Mouse (Mus musculus) olfactory bulb, adult 2 months (tissue): ENCODE results near the gene 2610301B20Rik.

Experiments
- CTCF ChIP-seq: fragments of 200-500 bp; IDR thresholded peaks from 2 replicates; pipeline ENCODE4 v1.5.1; 2012; ENCODE audit warnings: low read depth, mild to moderate bottlenecking, low read length, moderate library complexity; ENCODE audit not compliant: insufficient read depth
- POLR2A ChIP-seq: fragments of 200-500 bp; IDR thresholded peaks from 2 replicates; pipeline ENCODE4 v1.6.1; 2012; ENCODE audit warnings: mild to moderate bottlenecking, low read depth, low read length, moderate library complexity; ENCODE audit not compliant: insufficient read depth

GRCm38 (mm10) chr4:10872685-10873539 is 1.4 kb upstream of the 2610301B20Rik start:
- TF ChIP-seq POLR2A (no peak), CTCF (no peak)
